Mouse (Mus musculus) brain, embryonic 14.5 days (tissue): Measurements from ENCODE around the gene Egfl7. TPM values are rescaled to one million over a fixed set of nuclear protein-coding genes. Genes with fewer than 3 reads are reported as not detected.

ENCODE experiments used
- DNase-seq: peaks from one replicate; pipeline ENCODE4 v3.0.0-alpha.2; 2011; ENCODE audit warnings: low read depth
- CTCF ChIP-seq: fragments of 200-500 bp; IDR thresholded peaks from 2 replicates; pipeline ENCODE4 v1.5.1; 2012; ENCODE audit warnings: inconsistent platforms, mild to moderate bottlenecking, moderate library complexity, borderline replicate concordance; ENCODE audit not compliant: insufficient read depth, insufficient read length; ENCODE audit errors: extremely low read depth
- POLR2A ChIP-seq: fragments of 200-500 bp; IDR thresholded peaks from 2 replicates; pipeline ENCODE4 v1.6.1; 2012; ENCODE audit warnings: mild to moderate bottlenecking, inconsistent platforms, borderline replicate concordance; ENCODE audit not compliant: poor library complexity, insufficient read depth, insufficient read length, severe bottlenecking; ENCODE audit errors: extremely low read depth
- polyA plus RNA-seq: library from polyadenylated mRNA; depleted of rRNA; stranded (reverse); fragments of >200 nt; gene quantifications from 2 replicates; pipeline ENCODE4 v1.2.3, GENCODE M21; 2012

The Egfl7 gene
- polyA plus RNA-seq, 1 experiment = 139 TPM

DNA sequence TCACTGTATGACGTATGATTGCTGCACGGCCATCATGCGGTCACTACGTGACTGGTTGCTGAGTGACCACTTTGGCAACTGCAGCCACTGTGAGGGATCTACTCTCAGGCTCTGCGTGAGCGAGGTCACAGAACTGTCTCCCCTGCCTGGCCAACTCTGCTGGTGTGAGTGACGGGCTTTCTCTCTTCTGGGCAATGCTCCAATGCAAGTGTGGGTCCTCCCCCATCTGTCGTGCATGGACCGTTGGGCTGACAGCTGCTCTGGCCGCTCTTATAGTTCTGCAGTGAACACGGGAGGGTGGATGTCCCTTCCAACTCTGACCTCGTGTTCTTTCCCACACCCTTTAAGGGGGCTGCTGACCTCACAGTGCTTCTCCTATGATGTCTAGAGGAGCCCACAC lies 6.4 kb upstream of the Egfl7 start:
- peak; percentile 82 for DNase-seq
- no peak for TF ChIP-seq CTCF
- TF ChIP-seq POLR2A = no peak

DNA sequence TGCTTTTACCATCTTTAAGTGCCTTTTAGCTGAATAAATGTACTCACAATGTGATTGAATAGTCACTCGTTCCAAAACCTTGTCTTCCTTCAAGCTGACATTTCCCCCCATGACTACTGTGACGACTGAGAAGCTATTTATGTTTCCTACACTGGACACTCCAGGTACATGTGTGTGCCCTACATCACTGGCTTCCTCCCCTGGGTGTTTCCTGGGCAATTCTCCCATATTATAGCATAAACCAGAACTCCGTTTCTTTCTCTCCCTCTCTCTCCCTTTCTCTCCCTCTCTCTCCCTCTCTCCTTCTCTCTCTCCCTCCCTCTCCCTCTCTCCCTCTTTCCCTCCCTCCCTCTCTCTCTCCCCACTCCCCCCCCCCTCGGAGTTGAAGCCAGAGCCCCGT lies 6.0 kb upstream of the Egfl7 start:
- TF ChIP-seq CTCF (no peak), POLR2A (no peak)

DNA sequence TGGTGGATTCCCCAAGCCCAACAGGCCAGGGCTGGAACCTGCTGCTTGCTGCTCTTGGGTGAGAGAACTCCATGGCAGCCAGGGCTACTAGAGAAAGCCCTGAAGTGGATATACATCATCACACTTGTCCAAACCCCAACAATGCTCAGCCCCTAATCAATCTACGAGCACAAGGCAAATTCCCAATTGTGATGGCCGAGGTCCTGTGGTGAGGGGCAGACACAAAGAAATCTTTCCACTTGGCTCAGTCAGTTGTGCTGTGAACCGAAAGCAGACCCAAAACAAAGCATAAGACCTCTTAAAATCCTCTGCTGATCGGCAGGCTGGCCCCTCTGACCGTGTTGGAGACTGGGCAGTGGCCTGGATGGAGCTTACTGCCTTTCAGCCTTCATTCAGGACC lies 5.0 kb upstream of the Egfl7 start:
- no peak for DNase-seq
- TF ChIP-seq CTCF (no peak), POLR2A (no peak)

More for the DNA sequence above, 6.0 kb upstream of the Egfl7 start:
- DNase-seq = no peak

DNA sequence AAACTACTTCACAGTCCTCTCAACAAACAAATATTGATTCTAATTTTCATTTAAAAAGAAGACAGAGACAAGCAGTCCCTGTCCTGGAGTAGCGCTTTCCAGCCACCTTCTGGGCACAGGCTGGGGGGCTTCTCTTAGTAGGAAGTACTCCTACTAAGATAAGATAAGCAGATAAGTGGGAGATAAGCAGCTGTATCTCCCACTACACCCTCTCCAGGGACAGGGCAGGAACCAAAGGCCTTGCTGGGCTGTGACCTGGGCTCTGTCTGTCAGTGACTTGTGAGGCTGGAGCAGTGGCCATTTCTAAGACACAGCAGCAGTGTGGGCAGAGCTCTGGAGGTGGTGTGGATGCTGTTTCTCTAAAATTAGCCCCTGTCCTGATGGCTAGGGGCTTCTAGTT lies 4.4 kb upstream of the Egfl7 start:
- TF ChIP-seq POLR2A = no peak
- no peak for DNase-seq

DNA sequence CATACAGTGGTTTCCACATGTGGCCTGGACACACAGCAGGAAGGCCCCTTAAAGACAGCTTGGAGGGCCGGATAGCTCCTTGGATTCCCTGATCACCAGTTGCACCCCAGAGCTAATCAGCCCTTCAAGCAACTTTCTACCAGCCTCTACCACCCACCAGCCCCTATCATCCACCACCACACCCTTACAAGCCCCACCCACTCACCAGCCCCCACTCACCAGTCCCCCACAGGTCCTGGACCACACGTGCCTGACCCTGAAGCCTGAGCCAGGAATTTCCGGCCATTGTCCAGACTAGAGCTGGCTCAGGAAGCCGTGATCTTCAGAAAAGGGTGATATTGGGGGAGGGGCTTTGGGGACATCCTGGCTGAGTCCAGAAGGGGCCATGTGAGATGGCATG lies 3.9 kb upstream of the Egfl7 start:
- DNase-seq = no peak

DNA sequence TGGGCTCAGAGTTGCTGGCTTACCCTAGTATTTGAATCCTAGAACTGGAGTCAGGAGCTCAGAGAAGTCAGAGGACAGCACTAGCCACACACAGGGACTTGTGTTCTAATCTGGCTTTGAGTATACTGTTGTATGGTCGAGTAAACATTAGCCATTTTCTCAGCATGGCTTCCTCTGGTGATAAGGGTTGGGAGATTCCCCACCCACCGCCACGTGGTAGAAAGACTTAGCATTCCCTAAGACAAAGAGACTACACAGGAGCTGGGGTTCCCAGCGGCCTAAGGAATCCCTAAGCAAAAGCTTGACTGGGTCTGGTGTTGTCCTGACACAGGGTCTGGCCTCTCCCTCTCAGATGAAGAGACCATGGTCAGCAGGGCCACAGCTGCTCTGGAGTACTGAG lies 3.4 kb upstream of the Egfl7 start:
- TF ChIP-seq POLR2A (no peak), CTCF (no peak)

More for the DNA sequence above, 3.9 kb upstream of the Egfl7 start:
- no peak for TF ChIP-seq CTCF
- no peak for TF ChIP-seq POLR2A

DNA sequence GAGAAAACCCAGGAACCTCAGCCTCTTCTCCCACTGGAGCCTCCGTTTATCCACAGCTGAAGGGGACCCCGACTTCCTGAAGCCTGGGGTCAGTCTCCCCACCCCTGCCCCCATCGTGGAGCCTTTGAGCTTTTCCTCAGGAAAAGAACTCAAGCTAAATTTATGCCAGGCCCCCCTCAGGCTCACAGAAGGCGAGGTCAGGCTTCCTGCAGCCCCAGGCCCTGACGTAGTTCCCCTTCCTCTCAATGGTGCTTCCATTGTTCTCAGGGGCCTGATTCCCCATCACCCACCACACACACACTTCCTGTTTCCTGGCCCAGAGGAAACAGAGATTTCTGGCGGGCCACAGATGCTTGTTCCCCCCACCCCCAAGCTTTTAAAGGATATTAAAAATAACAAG lies 1.4 kb upstream of the Egfl7 start:
- TF ChIP-seq POLR2A = no peak
- no peak for TF ChIP-seq CTCF
- DNase-seq = peak; percentile 30

More for the DNA sequence above, 3.4 kb upstream of the Egfl7 start:
- no peak for DNase-seq

DNA sequence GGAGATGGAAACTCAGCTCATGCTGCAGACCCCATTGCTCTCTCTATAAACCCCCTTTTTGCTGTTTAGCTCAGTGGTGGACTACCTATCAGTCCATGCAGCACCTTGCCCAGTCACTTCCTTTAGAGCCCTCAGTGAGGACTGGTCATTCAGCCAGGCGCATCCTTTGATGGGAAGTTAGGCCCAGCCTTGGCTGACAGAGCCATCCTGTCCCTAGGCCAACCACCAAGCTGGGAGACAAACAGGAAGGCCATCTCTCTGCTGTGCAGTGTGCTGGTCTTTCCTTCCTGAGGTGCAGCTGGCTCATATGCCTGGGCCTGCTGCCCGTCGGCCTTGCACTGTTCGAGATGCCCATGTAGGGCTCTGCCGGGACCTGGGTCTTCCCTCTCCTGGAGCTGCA lies 937 bp downstream of the Egfl7 start:
- DNase-seq = no peak
- no peak for TF ChIP-seq CTCF
- TF ChIP-seq POLR2A = no peak

DNA sequence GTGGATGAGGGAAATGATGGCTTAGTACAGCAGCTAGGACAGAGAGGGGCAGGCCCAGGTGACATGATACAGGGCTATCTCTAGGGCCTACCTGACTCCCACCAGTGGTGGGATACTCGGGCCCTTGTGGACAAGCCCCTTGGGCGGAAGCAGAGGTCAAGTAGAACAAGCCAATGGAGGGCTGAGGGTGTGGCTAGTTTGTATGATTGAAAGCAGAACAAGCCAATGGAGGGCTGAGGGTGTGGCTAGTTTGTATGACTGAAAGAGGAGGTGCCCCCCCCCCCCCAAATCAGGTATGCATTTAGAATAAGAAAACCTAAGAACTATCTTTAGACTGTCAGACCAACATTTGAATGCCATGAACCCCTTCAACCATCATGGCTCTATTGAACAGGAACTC lies 2.4 kb downstream of the Egfl7 start:
- no peak for DNase-seq
- no peak for TF ChIP-seq CTCF
- TF ChIP-seq POLR2A = no peak

DNA sequence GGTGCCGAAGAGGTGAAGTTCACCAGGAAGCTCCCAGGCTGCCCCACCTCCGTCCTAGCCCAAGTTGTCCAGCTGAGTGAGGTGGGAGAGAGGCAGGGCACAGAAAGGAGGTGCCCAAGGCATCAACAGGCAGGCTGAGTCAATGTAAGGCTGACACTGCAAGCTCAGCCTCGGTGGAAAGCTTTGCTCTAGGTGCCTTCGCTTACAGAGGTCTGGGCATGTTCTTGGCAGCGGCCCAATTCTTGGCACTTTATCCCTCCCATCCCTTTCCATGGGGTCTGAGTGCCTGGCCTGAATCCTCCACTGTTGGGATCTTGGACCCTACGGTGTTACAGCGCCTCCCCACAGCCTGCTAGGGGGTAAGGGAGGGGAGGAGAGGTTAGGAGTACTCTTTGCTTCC lies 2.9 kb downstream of the Egfl7 start:
- DNase-seq = peak; percentile 31

DNA sequence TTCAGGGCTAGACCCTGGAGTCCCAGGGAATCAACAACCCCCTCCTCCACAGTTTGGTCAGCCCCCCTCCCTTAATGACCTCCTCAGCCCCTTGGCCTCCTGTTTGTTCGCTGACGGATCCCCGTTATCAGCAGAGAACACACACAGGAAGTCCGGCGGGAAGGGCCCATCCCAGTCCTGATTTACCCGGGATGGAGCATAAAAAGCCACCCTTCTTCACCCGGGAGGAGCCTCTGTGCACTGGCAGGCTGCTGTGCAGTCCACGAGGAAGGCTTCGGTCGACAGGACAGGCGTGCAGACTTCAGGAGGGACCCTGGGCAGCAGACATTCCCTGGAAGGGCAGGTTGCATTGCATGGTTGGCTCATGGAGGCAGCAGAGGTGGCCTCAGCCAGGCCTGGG lies 3.8 kb downstream of the Egfl7 start:
- no peak for DNase-seq
- TF ChIP-seq CTCF = no peak
- peak; percentile 16; the same call in 1 of the 2 replicates for TF ChIP-seq POLR2A

More for the DNA sequence above, 2.9 kb downstream of the Egfl7 start:
- no peak for TF ChIP-seq CTCF
- TF ChIP-seq POLR2A = no peak

DNA sequence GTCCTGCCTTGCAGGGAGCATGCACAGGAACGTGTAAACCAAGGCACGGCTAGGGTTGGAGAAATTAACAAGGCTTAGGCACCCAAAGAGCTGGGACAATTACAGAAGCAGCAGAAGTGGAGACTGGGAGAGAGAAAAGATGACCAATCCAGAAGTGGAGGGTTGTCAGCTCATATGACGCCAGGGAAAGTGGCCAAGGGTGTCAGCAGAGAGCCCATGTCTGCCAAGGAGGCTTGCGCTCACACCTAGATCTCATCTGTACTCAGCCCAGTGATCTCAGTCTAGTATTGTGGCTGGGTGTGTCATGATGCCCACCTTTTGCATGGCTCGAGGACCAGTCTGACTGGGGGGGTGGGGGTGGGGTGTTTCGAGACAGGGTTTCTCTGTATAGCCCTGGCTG lies 5.9 kb downstream of the Egfl7 start:
- TF ChIP-seq POLR2A = no peak
- TF ChIP-seq CTCF = no peak
- peak; percentile 12 for DNase-seq
